Mouse (Mus musculus) right cerebral cortex, postnatal 10 days (tissue): ENCODE data around the gene Rhox4a2.
"Not testable (repeated sequence)": the region's sequence is repeated elsewhere in the genome, so short reads cannot be mapped to it uniquely, and the experiment has no call there.

ENCODE experiments used
- DNase-seq, 2 experiments: peaks; one replicate each; pipeline ENCODE4 v3.0.0; 2021; ENCODE audit warnings: low spot score in 2 of 2

The Rhox4a2 gene

GRCm38 (mm10) chrX:37390548-37390947, at the start of gene Rhox4a2:
Gene Rhox4a2, plus strand, starts transcription at chrX:37390848.
- DNase-seq = not testable (repeated sequence)

DNA sequence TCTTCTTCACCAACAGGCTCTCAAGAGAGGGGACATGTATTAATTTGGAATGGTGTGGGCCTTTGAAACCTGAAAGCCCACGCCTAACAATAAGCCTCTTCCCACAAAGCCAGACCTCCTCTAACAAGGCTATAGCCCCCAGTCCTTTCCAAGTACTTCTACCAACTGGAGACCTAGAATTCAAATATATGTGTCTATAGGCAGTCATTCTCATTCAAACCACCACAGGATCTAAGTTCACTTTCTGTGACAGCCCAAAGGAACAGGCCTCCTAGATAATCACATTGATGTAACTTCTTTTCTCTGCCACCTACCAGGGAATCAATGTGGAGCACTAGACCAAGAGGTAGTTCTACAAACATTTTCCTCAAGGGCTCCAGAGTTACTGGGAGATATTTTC, 10.9 kb upstream of the Rhox4a2 start, which contains the start of gene Rhox3a2:
TSS of gene Rhox3a2 (plus strand) at position 301 of the 400 bp plus-strand sequence.
- DNase-seq = not testable (repeated sequence)

GRCm38 (mm10) chrX:37411767-37412166, 21.1 kb downstream of the Rhox4a2 start, which contains the start of gene Rhox2b:
Gene Rhox2b, plus strand, starts transcription at chrX:37412067.
- DNase-seq = not testable (repeated sequence)

DNA sequence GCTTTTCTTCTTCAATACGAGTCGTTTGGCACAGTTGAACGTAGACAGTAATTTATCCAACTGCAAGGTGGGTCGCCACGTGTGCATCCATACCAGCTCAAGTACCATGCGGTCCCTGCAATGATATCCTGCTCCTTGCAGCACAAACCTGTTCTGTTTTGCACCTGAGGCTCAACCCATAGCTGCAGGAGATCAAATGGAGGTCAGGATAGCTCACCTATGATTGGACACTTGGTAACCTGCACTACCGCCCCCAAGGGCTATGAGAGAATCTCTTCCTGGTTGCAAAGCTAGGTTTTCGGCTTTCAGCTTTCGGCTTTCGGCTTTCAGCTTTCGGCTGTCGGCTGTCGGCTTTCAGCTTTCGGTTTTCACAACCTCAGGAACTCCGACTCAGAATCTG, 41.5 kb downstream of the Rhox4a2 start, which contains the start of gene Rhox4b:
TSS of gene Rhox4b (plus strand) at position 301 of the 400 bp plus-strand sequence.
- not testable (repeated sequence) for DNase-seq
